In the genomic region with DNA sequence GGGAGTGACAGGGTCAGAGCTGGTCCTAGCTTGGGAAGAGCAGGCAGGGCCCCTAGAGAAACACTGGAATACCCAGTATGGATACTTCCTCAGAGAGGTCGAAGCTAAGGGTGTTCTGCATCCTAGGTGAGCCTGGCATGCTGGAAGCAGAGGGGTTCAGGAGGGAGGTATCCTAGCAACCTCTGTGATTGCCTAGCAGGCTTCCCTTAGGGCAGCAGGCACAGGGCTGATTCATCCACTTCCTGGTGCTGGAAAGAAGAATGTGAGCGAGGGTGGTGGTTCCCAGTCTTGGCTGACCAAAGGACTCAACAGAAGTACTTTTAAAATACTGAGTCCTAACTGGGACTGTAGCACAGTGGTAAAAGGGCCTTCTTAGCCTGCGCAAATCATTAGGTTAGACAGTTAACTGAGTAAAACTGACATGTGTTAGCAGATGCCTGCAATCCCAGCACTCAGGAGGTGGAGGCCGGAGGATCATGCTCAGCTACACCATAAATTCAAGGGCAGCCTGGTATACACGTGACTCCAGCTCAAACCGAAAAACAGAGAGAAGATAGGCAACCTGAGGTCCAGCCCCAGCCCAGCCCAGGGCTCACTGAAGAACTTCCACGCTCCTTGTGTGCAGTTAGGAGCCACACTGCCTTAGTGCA, we compare ENCODE assay signal across 28 mouse cellular contexts. TPM values are rescaled to one million over a fixed set of nuclear protein-coding genes. Genes with fewer than 3 reads are reported as not detected.
DNase-seq lines count a peak whose midpoint lies in the region; ATAC-seq and TF ChIP-seq lines count a peak whose summit lies in the region.
"Had no signal": no experiment of that assay in that cellular context is flagged by ENCODE, and none has a peak within 500 bp of the region (broad histone marks: within the 10 kb centered on the region; RNA-seq: fewer than 3 reads in every experiment).

No protein-coding gene starts in this region.

- TF ChIP-seq POLR2A in small intestine, adult 2 months (IDR thresholded peaks at IDR 0.05; ENCODE audit: low read depth, low read length) = no peak

- no peak for DNase-seq in liver, postnatal 0 days
- DNase-seq in G1E (ENCODE audit: low spot score) = no peak
- no peak for DNase-seq in left cerebral cortex, adult 18-20 months (ENCODE audit: low spot score in 2 of 2)
- no peak for DNase-seq in neural tube, embryonic 10.5 days (ENCODE audit: extremely low spot score, low spot score)
- DNase-seq in midbrain, postnatal 0 days (ENCODE audit: low spot score) = no peak
- DNase-seq: adrenal gland, adult 2 months; adrenal gland, postnatal 36 days; cerebellum, adult 18-20 months; cerebellum, postnatal 10 days; gastrocnemius, adult 2 months; gastrocnemius, postnatal 36 days; heart, adult 18-20 months; kidney, adult 11 months; kidney, postnatal 36 days had no signal

- no peaks in the 10 kb centered on the region; the same call in 1 of the 2 replicates for H3K27me3 ChIP-seq in liver, embryonic 12.5 days (replicated peaks)
- no peaks in the 10 kb centered on the region for H3K27me3 ChIP-seq in liver, postnatal 0 days (ENCODE audit: insufficient read depth, low read length)
- peaks cover 44% of the 10 kb centered on the region for H3K27me3 ChIP-seq in G1E (ENCODE audit: insufficient read depth, low read length)
- H3K27me3 ChIP-seq in intestine, embryonic 16.5 days (replicated peaks; ENCODE audit: control insufficient read depth, insufficient read depth, low read length) = no peaks in the 10 kb centered on the region
- no peaks in the 10 kb centered on the region for H3K27me3 ChIP-seq in small intestine, adult 2 months (ENCODE audit: control insufficient read depth, insufficient read depth, low read length)
- no peaks in the 10 kb centered on the region for H3K27me3 ChIP-seq in midbrain, postnatal 0 days (ENCODE audit: insufficient read depth, low read length)
- H3K27me3 ChIP-seq: forebrain, embryonic 15.5 days; heart, embryonic 12.5 days; hindbrain, embryonic 15.5 days; liver, embryonic 15.5 days; lung, embryonic 15.5 days; midbrain, embryonic 12.5 days had no signal

- H3K36me3 ChIP-seq in liver, embryonic 12.5 days = no peaks in the 10 kb centered on the region
- no peaks in the 10 kb centered on the region for H3K36me3 ChIP-seq in liver, postnatal 0 days (replicated peaks; ENCODE audit: insufficient read depth, low read length)
- no peaks in the 10 kb centered on the region for H3K36me3 ChIP-seq in G1E (replicated peaks)
- H3K36me3 ChIP-seq in intestine, embryonic 16.5 days (ENCODE audit: control insufficient read depth, insufficient read depth, low read length) = no peaks in the 10 kb centered on the region
- no peaks in the 10 kb centered on the region for H3K36me3 ChIP-seq in small intestine, adult 2 months (ENCODE audit: control insufficient read depth, insufficient read depth, low read length)
- no peaks in the 10 kb centered on the region for H3K36me3 ChIP-seq in midbrain, postnatal 0 days (ENCODE audit: insufficient read depth, low read length)
- H3K36me3 ChIP-seq: forebrain, embryonic 15.5 days; heart, embryonic 12.5 days; hindbrain, embryonic 15.5 days; liver, embryonic 15.5 days; lung, embryonic 15.5 days; midbrain, embryonic 12.5 days had no signal

- TF ChIP-seq EP300 in liver, postnatal 0 days (IDR thresholded peaks at IDR 0.05; ENCODE audit: low read depth) = no peak

- H3K27ac ChIP-seq in liver, embryonic 12.5 days = no peak overlapping the region; the same call in 1 of the 2 replicates
- H3K27ac ChIP-seq in liver, postnatal 0 days (ENCODE audit: low read depth) = no peak overlapping the region
- peak overlapping the region; percentile 84 for H3K27ac ChIP-seq in intestine, embryonic 16.5 days (ENCODE audit: low read length)
- H3K27ac ChIP-seq in small intestine, adult 2 months (ENCODE audit: insufficient read depth, low read depth, low read length) = peak overlapping the region; percentile 97
- H3K27ac ChIP-seq in midbrain, postnatal 0 days (ENCODE audit: low read depth, low read length) = no peak overlapping the region
- H3K27ac ChIP-seq: forebrain, embryonic 15.5 days; gastrocnemius, adult 2 months; hindbrain, embryonic 15.5 days; layer of hippocampus, adult 2 months; liver, embryonic 15.5 days; lung, embryonic 15.5 days; midbrain, embryonic 12.5 days had no signal

- no peaks in the 10 kb centered on the region for H3K9me3 ChIP-seq in liver, embryonic 12.5 days (replicated peaks)
- no peaks in the 10 kb centered on the region for H3K9me3 ChIP-seq in liver, postnatal 0 days (ENCODE audit: low read length)
- H3K9me3 ChIP-seq in G1E (replicated peaks) = no peaks in the 10 kb centered on the region
- no peaks in the 10 kb centered on the region for H3K9me3 ChIP-seq in intestine, embryonic 16.5 days (ENCODE audit: control insufficient read depth, low read length)
- H3K9me3 ChIP-seq in midbrain, postnatal 0 days (ENCODE audit: low read length) = no peaks in the 10 kb centered on the region
- H3K9me3 ChIP-seq: forebrain, embryonic 15.5 days; heart, embryonic 12.5 days; hindbrain, embryonic 15.5 days; liver, embryonic 15.5 days; lung, embryonic 15.5 days; megakaryocyte, embryonic 14.5 days; midbrain, embryonic 12.5 days had no signal

- no peak overlapping the region for H3K9ac ChIP-seq in liver, embryonic 12.5 days
- no peak overlapping the region for H3K9ac ChIP-seq in liver, postnatal 0 days (replicated peaks)
- no peak overlapping the region for H3K9ac ChIP-seq in intestine, embryonic 16.5 days (ENCODE audit: low read depth, low read length)
- H3K9ac ChIP-seq in midbrain, postnatal 0 days (replicated peaks; ENCODE audit: low read length, poor library complexity, severe bottlenecking) = no peak overlapping the region
- H3K9ac ChIP-seq: forebrain, embryonic 15.5 days; heart, embryonic 12.5 days; hindbrain, embryonic 15.5 days; liver, embryonic 15.5 days; lung, embryonic 15.5 days; midbrain, embryonic 12.5 days had no signal

- 57% methylated on average over 7 of the region's 7 CpGs for WGBS in liver, embryonic 12.5 days (ENCODE audit: insufficient replicate concordance)
- 61% methylated on average over 7 of the region's 7 CpGs for WGBS in liver, postnatal 0 days (ENCODE audit: insufficient replicate concordance)
- 54% methylated on average over 7 of the region's 7 CpGs for WGBS in intestine, embryonic 16.5 days
- 25% methylated on average over 7 of the region's 7 CpGs for WGBS in small intestine, adult 2 months
- 76% methylated on average over 7 of the region's 7 CpGs for WGBS in midbrain, postnatal 0 days

- peaks cover 21% of the 10 kb centered on the region; the same call in 1 of the 2 replicates for H3K4me1 ChIP-seq in liver, embryonic 12.5 days
- peaks cover 12% of the 10 kb centered on the region for H3K4me1 ChIP-seq in liver, postnatal 0 days (ENCODE audit: insufficient read depth)
- peaks cover 21% of the 10 kb centered on the region for H3K4me1 ChIP-seq in G1E (ENCODE audit: insufficient read depth, low read depth, low read length)
- H3K4me1 ChIP-seq in intestine, embryonic 16.5 days (ENCODE audit: control insufficient read depth, insufficient read depth, low read length) = peaks cover 14% of the 10 kb centered on the region
- peaks cover 19% of the 10 kb centered on the region for H3K4me1 ChIP-seq in small intestine, adult 2 months (ENCODE audit: control insufficient read depth, insufficient read depth, insufficient read length, low read length)
- peaks cover 4% of the 10 kb centered on the region; the same call in 1 of the 2 replicates for H3K4me1 ChIP-seq in midbrain, postnatal 0 days (ENCODE audit: insufficient read depth, low read length)
- H3K4me1 ChIP-seq: forebrain, embryonic 15.5 days; hindbrain, embryonic 15.5 days had no signal

- H3K4me2 ChIP-seq in liver, embryonic 12.5 days = no peak overlapping the region
- no peak overlapping the region for H3K4me2 ChIP-seq in liver, postnatal 0 days (ENCODE audit: low read depth, low read length)
- no peak overlapping the region for H3K4me2 ChIP-seq in intestine, embryonic 16.5 days (ENCODE audit: low read depth, low read length)
- no peak overlapping the region for H3K4me2 ChIP-seq in midbrain, postnatal 0 days (ENCODE audit: low read depth, low read length, poor library complexity, severe bottlenecking)
- H3K4me2 ChIP-seq: forebrain, embryonic 15.5 days; heart, embryonic 12.5 days; hindbrain, embryonic 15.5 days; liver, embryonic 15.5 days; lung, embryonic 15.5 days; midbrain, embryonic 12.5 days had no signal

- ATAC-seq in liver, embryonic 12.5 days = 0 out of 2 replicates have a peak, but pooled peaks have one; percentile 24
- no peak for ATAC-seq in liver, postnatal 0 days
- peak; percentile 22; the same call in 1 of the 2 replicates for ATAC-seq in G1E (ENCODE audit: extremely low read depth, insufficient number of reproducible peaks, low FRiP score, poor library complexity, severe bottlenecking)
- ATAC-seq in intestine, embryonic 16.5 days = peak; percentile 78
- no peak for ATAC-seq in midbrain, postnatal 0 days (ENCODE audit: low FRiP score)
- ATAC-seq: activated CD4-positive, CD25-positive, alpha-beta regulatory T cell, adult 4 months; CD4-positive, CD25-positive, alpha-beta regulatory T cell, adult 4 months; forebrain, embryonic 15.5 days had no signal

- TF ChIP-seq CTCF in liver, postnatal 0 days (IDR thresholded peaks at IDR 0.05; ENCODE audit: low read depth) = no peak
- TF ChIP-seq CTCF in G1E (IDR thresholded peaks at IDR 0.05; ENCODE audit: low read depth, low read length) = no peak
- no peak for TF ChIP-seq CTCF in small intestine, adult 2 months (IDR thresholded peaks at IDR 0.05; ENCODE audit: extremely low read depth, insufficient read length, insufficient replicate concordance, low read depth, low read length)
- no peak for TF ChIP-seq CTCF in midbrain, postnatal 0 days (IDR thresholded peaks at IDR 0.05)

- H3K4me3 ChIP-seq in liver, embryonic 12.5 days = no peak overlapping the region
- no peak overlapping the region for H3K4me3 ChIP-seq in liver, postnatal 0 days (ENCODE audit: low read depth, low read length)
- H3K4me3 ChIP-seq in G1E (ENCODE audit: low read depth, low read length) = no peak overlapping the region
- no peak overlapping the region for H3K4me3 ChIP-seq in intestine, embryonic 16.5 days (ENCODE audit: low read length)
- no peak overlapping the region for H3K4me3 ChIP-seq in small intestine, adult 2 months (ENCODE audit: low read depth, low read length)
- no peak overlapping the region for H3K4me3 ChIP-seq in midbrain, postnatal 0 days (ENCODE audit: low read depth, low read length)
- H3K4me3 ChIP-seq: forebrain, embryonic 15.5 days; gastrocnemius, adult 2 months; heart, embryonic 12.5 days; hindbrain, embryonic 15.5 days; layer of hippocampus, adult 2 months; liver, embryonic 15.5 days; lung, embryonic 15.5 days; midbrain, embryonic 12.5 days had no signal

RNA-seq across cellular contexts. Expression of a gene that starts 16.9 kb away (rescaled TPM):
- 13.6 and 13.7 TPM in 2 replicates for polyA plus RNA-seq in liver, embryonic 12.5 days (2016; fragmentation: Nextera tagmentation; extraction: Ambion mirVana)
- polyA plus RNA-seq in liver, postnatal 0 days (2015; fragmentation: Nextera tagmentation; extraction: Ambion mirVana) = 7.9 and 8.1 TPM in 2 replicates
- total RNA-seq in G1E (2014; fragmentation: Nextera tagmentation) (35.5 and 42.5 TPM in 2 replicates), G1E (2017) (17.9 and 18.2 TPM in 2 replicates)
- 5.5 and 8.8 TPM in 2 replicates for polyA plus RNA-seq in G1E (2012)
- 11.9 and 15.2 TPM in 2 replicates for polyA plus RNA-seq in intestine, embryonic 16.5 days (2015; fragmentation: Nextera tagmentation; extraction: Ambion mirVana)
- 7.5 and 10.2 TPM in 2 replicates for polyA plus RNA-seq in small intestine, adult 2 months (2012; rRNA removed)
- total RNA-seq in left cerebral cortex, adult 18-20 months (2021) = 1 to 10 TPM; 5.4 to 6.2 TPM
- 12.1 and 13.2 TPM in 2 replicates for total RNA-seq in midbrain, postnatal 0 days (2014; rRNA removed)
- polyA plus RNA-seq in midbrain, postnatal 0 days (2015; fragmentation: Nextera tagmentation; extraction: Ambion mirVana) = 5.8 and 6.2 TPM in 2 replicates

RNA-seq across cellular contexts. Expression of a gene that starts 31.7 kb away (rescaled TPM):
- 36.5 and 38.3 TPM in 2 replicates for polyA plus RNA-seq in liver, embryonic 12.5 days (2016; fragmentation: Nextera tagmentation; extraction: Ambion mirVana)
- 15.1 and 15.9 TPM in 2 replicates for polyA plus RNA-seq in liver, postnatal 0 days (2015; fragmentation: Nextera tagmentation; extraction: Ambion mirVana)
- total RNA-seq in G1E (2014; fragmentation: Nextera tagmentation) = 15.3 and 18.7 TPM in 2 replicates
- 38.7 and 43.5 TPM in 2 replicates for total RNA-seq in G1E (2017)
- polyA plus RNA-seq in G1E (2012) = 81.9 and 116 TPM in 2 replicates
- polyA plus RNA-seq in intestine, embryonic 16.5 days (2015; fragmentation: Nextera tagmentation; extraction: Ambion mirVana) = 29.9 and 33.5 TPM in 2 replicates
- polyA plus RNA-seq in small intestine, adult 2 months (2012; rRNA removed) = 7.7 and 8.7 TPM in 2 replicates
- total RNA-seq in left cerebral cortex, adult 18-20 months (2021) = 10 to 100 TPM; 21.5 to 25.5 TPM
- 31.2 and 40.3 TPM in 2 replicates for total RNA-seq in midbrain, postnatal 0 days (2014; rRNA removed)
- polyA plus RNA-seq in midbrain, postnatal 0 days (2015; fragmentation: Nextera tagmentation; extraction: Ambion mirVana) = 48.5 and 53.2 TPM in 2 replicates

RNA-seq across cellular contexts. Expression of a gene that starts 49.3 kb away (rescaled TPM):
- polyA plus RNA-seq in liver, embryonic 12.5 days (2016; fragmentation: Nextera tagmentation; extraction: Ambion mirVana) = 7.7 and 9.2 TPM in 2 replicates
- polyA plus RNA-seq in liver, postnatal 0 days (2015; fragmentation: Nextera tagmentation; extraction: Ambion mirVana) = 108 and 111 TPM in 2 replicates
- total RNA-seq in G1E (2014; fragmentation: Nextera tagmentation) = 1.9 and 42.7 TPM in 2 replicates
- 1.1 and 2.1 TPM in 2 replicates for total RNA-seq in G1E (2017)
- 0.59 and 0.70 TPM in 2 replicates for polyA plus RNA-seq in G1E (2012)
- 4.3 and 6.8 TPM in 2 replicates for polyA plus RNA-seq in intestine, embryonic 16.5 days (2015; fragmentation: Nextera tagmentation; extraction: Ambion mirVana)
- 22.3 and 23.8 TPM in 2 replicates for polyA plus RNA-seq in small intestine, adult 2 months (2012; rRNA removed)
- 1 to 10 TPM in 1 of 2 experiments, under 1 TPM in 1; 0.91 to 1.4 TPM for total RNA-seq in left cerebral cortex, adult 18-20 months (2021)
- total RNA-seq in midbrain, postnatal 0 days (2014; rRNA removed) = 1.2 and 4.9 TPM in 2 replicates
- 0.57 and 1.4 TPM in 2 replicates for polyA plus RNA-seq in midbrain, postnatal 0 days (2015; fragmentation: Nextera tagmentation; extraction: Ambion mirVana)
- polyA plus RNA-seq: embryonic facial prominence, embryonic 11.5 days had no signal

Comparison
In these comparisons a context has a peak if more than half of its experiments do, and no peak if none do; other contexts are left out.
1. ATAC-seq: peak in liver, embryonic 12.5 days (single experiment), G1E (single experiment) and intestine, embryonic 16.5 days (single experiment); none in liver, postnatal 0 days (single experiment) and midbrain, postnatal 0 days (single experiment).
2. H3K27ac ChIP-seq: peak in intestine, embryonic 16.5 days (single experiment) and small intestine, adult 2 months (single experiment); none in liver, embryonic 12.5 days (single experiment), liver, postnatal 0 days (single experiment) and midbrain, postnatal 0 days (single experiment).